Mouse (Mus musculus) lung, postnatal 36 days (tissue): ENCODE results near the gene Aoah.

ENCODE experiments used
- DNase-seq: peaks from one replicate; pipeline ENCODE4 v3.0.0; 2022; ENCODE audit warnings: mixed read lengths

Aoah gene

DNA sequence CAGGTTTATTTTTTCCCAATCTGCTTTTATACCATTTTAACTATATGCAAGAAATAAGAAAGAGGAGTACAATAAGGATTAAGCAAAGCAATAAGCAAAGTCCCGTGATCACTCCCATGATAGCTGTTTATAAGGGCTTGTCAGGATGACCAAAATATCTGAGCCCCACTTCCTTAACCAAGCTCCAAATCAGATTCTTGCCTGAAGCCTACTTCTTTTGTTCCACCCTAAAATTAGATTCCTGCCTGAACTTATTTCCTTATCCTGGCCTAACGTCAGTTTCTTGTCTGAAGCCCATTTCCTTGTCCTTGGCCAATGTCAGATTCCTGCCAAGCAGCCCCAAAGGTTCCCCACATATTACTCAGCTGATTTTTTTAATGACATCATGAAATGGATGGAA lies 288.8 kb downstream of the Aoah start:
- DNase-seq = no peak
